Mouse (Mus musculus): ENCODE results near the gene Pttg1ip. TPM values are rescaled to one million over a fixed set of nuclear protein-coding genes. Genes with fewer than 3 reads are reported as not detected.
A peak's percentile ranks its signal among the peaks of the same experiment; 100 is the strongest.

Gene Pttg1ip
- total RNA-seq, 4 experiments from 2014 or later: 80.9 to 92.5 (median 89.4) TPM

GRCm38 (mm10) chr10:77606855-77607254 is 25.3 kb downstream of the Pttg1ip start:
- no peak for DNase-seq (ENCODE audit: low spot score in 2 of 2)

GRCm38 (mm10) chr10:77607441-77607840 is 25.9 kb downstream of the Pttg1ip start:
- DNase-seq (ENCODE audit: low spot score in 2 of 2): no peak

DNA sequence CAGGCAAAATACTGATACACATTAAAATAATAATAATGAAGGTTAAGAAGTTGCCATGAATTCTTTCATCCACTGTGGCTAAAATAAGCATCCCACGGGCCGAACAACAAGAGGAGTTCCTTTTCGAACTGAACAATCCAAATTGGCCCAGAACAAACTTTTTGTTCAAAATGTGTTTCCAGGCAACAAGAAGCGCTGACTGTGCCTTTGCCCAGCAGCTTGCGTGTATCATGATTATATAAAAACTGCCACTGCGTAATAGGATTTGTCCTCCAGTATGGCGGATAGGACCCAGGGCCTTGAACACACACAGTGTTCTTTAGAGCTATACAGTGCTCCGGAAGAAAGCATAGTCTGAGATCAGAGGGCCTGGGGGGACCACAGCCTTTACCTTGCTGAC is 27.1 kb downstream of the Pttg1ip start:
- no peak for DNase-seq (ENCODE audit: low spot score in 2 of 2)

DNA sequence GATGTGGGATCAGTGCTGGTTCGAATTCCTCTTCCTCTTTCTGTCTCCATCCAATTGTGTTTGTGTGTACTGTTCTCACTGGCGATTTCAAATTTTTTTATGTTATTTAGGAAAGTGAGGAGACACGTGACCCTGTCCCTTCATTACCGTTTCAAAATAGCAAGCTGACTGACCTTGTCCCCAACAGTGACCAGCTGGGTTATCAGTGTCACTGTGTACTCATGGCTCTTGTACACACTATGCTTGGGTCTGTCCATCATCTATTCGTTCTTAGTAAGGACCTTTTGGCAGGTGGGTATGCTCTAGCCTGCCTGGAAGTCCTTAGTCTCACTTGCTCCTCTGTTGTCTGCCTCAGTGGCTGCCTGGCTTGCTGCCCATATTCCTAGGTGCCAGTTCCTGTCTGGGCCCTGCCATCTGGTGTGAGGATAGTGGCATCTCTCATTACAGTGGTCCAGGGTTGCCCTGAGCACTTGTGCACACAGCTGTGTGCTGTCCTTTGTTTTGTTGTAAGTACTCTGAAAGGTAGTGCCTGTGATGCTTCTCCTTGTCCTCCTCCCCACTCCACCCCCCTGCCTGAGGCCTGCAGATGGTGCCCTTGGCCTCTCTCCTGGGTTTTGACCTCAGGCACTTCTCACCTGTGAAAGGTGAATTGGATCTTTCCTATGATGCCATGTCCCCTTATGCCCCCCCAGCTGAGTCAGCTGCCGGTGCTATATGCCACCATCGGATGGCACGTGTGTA is 28.9 kb downstream of the Pttg1ip start:
- no peak for DNase-seq (ENCODE audit: low spot score in 2 of 2)

- no peak for DNase-seq (ENCODE audit: low spot score in 2 of 2)
Measured at GRCm38 (mm10) chr10:77613409-77613808, 31.9 kb downstream of the Pttg1ip start.

DNA sequence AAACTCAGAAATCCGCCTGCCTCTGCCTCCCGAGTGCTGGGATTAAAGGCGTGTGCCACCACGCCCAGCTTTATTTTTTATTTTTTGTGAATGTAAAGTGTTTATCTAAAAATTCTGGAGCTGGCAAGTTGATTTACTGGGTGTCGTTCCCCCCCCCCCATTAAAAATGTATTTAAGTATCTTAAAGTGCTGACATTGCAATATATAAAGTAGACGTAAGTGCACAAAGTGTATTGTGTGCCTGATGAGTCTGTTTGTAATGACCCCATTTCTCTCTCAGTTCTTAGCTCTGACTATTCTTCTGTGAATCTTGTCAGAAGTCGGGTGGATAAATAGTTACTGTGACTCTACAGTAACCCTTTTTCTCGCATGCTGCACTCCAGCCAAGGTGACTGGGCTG is 34.1 kb downstream of the Pttg1ip start:
- DNase-seq (ENCODE audit: low spot score in 2 of 2): no peak

DNA sequence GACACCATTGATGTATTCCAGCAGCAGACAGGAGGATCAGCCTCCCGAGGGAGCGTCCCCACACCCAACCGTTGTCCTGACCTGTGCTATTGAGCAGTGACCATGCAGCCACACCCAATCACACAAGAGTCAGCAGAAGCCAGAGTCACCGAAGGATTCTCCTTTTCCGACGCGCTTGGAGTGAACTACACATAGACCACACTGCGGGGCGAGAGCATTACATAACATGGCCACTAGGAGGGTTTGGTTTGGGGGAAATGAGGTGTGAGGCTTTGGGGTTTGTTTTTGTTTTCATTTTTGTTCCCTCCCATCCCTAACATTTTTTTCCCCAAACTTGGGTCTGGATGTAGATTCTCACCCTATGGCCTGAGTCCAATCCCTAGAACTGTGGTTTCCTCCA is 34.6 kb downstream of the Pttg1ip start:
- DNase-seq (ENCODE audit: low spot score in 2 of 2): no peak

GRCm38 (mm10) chr10:77616926-77617325 is 35.4 kb downstream of the Pttg1ip start:
- no peak for DNase-seq (ENCODE audit: low spot score in 2 of 2)

- no peak for DNase-seq (ENCODE audit: low spot score in 2 of 2)
Measured at GRCm38 (mm10) chr10:77621546-77621945, 40.0 kb downstream of the Pttg1ip start.

GRCm38 (mm10) chr10:77622055-77622988 is 40.8 kb downstream of the Pttg1ip start, which contains the start of gene Ube2g2:
Ube2g2 (plus strand) TSS chr10:77622275.
- DNase-seq (ENCODE audit: low spot score in 2 of 2): peak; percentile 85 to 88

DNA sequence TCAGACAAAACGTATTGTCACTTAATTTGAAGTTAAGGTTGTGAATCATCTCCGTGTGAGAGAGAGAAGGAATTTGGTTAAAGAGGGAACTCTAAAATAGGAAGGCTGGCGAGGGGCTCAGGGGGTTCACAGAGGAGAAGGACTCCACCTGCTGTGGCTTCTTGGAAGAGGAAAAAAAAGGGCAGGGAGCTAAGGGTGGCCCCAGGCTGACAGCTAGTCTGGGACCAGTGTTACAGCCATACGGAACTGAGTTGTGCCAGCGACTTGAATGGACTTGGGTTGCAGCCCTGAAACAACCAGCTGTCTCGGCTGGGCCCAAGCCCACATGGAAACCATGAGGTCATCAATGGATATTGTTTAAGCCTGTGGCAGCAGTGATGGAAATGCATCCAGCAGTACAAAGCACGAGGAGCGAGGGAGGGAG is 41.6 kb downstream of the Pttg1ip start:
- DNase-seq (ENCODE audit: low spot score in 2 of 2): peak in 1 of 2 experiments; percentile 44

GRCm38 (mm10) chr10:77623639-77624400 is 42.3 kb downstream of the Pttg1ip start:
- DNase-seq (ENCODE audit: low spot score in 2 of 2): no peak

DNA sequence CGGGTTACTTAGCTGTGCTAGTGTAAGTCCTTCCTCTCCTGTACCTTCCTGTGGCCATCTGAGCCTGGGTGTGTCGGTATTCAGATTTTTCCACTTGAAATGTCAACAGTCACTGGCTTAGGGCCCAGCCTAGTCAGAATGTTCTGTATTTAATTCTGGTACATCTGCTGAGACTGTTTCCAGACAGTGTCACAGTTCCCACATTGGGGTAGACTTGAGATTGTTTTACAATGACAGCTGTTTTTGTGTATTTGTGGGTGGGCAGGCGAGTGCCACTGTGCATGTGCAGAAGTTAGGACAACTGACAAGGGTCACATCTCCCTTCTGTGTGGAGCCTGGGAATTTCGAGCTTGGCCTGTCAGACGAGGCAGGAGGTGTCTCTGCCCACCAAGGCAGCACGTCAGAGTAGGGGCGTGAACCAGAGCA is 43.1 kb downstream of the Pttg1ip start:
- DNase-seq (ENCODE audit: low spot score in 2 of 2): peak in 1 of 2 experiments; percentile 44

- no peak for DNase-seq (ENCODE audit: low spot score in 2 of 2)
Measured at GRCm38 (mm10) chr10:77626036-77626435, 44.5 kb downstream of the Pttg1ip start.

- no peak for DNase-seq (ENCODE audit: low spot score in 2 of 2)
Measured at GRCm38 (mm10) chr10:77626591-77626990, 45.1 kb downstream of the Pttg1ip start.

- DNase-seq (ENCODE audit: low spot score in 2 of 2): peak in 1 of 2 experiments; percentile 67
Measured at GRCm38 (mm10) chr10:77627497-77627896, 46.0 kb downstream of the Pttg1ip start.

GRCm38 (mm10) chr10:77629163-77629562 is 47.6 kb downstream of the Pttg1ip start:
- no peak for DNase-seq (ENCODE audit: low spot score in 2 of 2)

DNA sequence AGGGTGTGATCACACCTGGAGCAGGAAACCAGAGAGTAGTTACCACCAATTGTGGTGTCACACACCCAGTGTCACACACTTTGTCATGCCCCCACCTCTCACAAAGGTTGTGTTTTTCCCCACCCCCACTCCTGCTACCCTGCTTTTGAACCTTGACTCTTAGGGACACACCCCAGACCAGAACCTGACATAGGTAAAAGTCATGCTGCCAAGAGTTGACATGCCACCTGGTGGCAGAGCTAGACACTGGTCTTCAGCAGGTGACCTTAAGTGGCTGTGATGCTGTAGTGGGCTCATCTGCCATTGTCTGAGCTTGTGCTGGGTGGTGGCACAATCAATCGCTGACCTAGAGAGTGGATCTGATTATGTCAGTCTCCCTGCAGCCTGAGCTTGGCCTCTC is 48.5 kb downstream of the Pttg1ip start:
- DNase-seq (ENCODE audit: low spot score in 2 of 2): no peak

DNA sequence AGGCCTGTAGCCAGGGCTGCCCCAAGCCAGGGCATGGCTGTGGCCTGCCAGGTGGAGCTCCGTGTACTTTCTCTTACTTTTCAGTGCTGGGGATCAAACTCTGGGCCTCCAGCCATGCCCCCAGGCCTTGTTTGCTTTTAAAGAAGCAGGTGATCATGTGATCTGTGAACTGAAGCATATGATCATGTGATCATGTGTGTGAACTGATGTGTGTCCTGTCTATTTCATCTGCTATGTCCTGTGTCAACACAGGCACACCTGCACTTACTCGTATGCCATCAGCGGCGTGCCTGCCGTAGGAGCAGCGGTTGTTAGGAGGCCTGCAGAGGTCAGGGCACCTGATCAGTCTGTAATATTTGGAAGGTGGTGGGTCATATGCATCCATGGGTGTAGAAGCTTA is 52.5 kb downstream of the Pttg1ip start:
- DNase-seq (ENCODE audit: low spot score in 2 of 2): no peak

- no peak for DNase-seq (ENCODE audit: low spot score in 2 of 2)
Measured at GRCm38 (mm10) chr10:77634452-77635231, 53.1 kb downstream of the Pttg1ip start.
